11 mouse cellular contexts compared by ENCODE assay signal in the genomic region with DNA sequence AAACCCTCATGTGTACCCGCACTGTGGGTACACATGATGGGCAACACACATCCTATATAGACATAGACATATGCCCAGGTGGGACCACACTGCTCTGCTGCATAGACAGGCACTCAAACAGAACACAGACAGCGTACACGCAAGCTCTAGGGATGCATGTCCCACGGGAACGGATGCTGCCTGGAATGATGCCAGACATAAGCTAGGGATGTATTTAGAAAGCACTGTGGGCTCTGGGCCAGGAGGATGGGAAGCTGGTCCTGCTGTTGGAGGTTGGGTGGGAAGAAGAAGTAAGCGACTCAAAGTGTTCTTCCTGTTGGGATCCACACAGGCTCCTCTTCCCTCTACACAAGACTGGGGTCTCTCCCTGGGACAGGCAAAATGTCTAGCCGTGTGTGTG. TPM values are rescaled to one million over a fixed set of nuclear protein-coding genes. Genes with fewer than 3 reads are reported as not detected.
DNase-seq lines count a peak whose midpoint lies in the region; TF ChIP-seq lines count a peak whose summit lies in the region.
"Had no signal": no experiment of that assay in that cellular context is flagged by ENCODE, and none has a peak within 500 bp of the region (broad histone marks: within the 10 kb centered on the region; RNA-seq: fewer than 3 reads in every experiment).

No protein-coding gene starts in this region.

- H3K27ac ChIP-seq in gastrocnemius, adult 2 months, result peak overlapping the region; percentile 49; the same call in 1 of the 2 replicates
- H3K27ac ChIP-seq: layer of hippocampus, adult 2 months; liver, embryonic 15.5 days had no signal

- H3K4me3 ChIP-seq in gastrocnemius, adult 2 months, result no peak overlapping the region
- H3K4me3 ChIP-seq: layer of hippocampus, adult 2 months; liver, embryonic 15.5 days; myocyte had no signal

- intact Hi-C loops in gastrocnemius, adult 2 months (cut with DNase I), result loop anchor here (10.0 kb wide), 1 partner anchor 47 kb away; the partner anchor contains the start of gene Cxcr5

- TF ChIP-seq CTCF in gastrocnemius, adult 2 months (IDR thresholded peaks at IDR 0.05), result no peak

- DNase-seq in gastrocnemius, adult 2 months, result peak; percentile 28
- DNase-seq in gastrocnemius, postnatal 25 days, result no peak
- DNase-seq in kidney, postnatal 4 days, result peak; percentile 52 to 66
- no peak for DNase-seq in kidney, adult 18-20 months
- DNase-seq in right cerebral cortex, adult 2 months (ENCODE audit: low spot score in 2 of 2), result peak; percentile 69 to 72
- no peak for DNase-seq in right cerebral cortex, postnatal 36 days (ENCODE audit: low spot score in 2 of 2)
- peak; percentile 56 for DNase-seq in right cerebral cortex, postnatal 4 days
- no peak for DNase-seq in ovary, postnatal 36 days (ENCODE audit: low spot score)

RNA-seq across cellular contexts. Expression of gene Bcl9l, which starts 35.4 kb away (rescaled TPM):
- 10 to 100 TPM; 38.3 to 43.6 TPM for total RNA-seq in gastrocnemius, adult 2 months (2021)
- total RNA-seq in gastrocnemius, postnatal 25 days (2021), result 10 to 100 TPM; 33.6 to 40.7 TPM

RNA-seq across cellular contexts. Expression of gene Cxcr5, which starts 43.6 kb away (rescaled TPM):
- not detected for total RNA-seq in gastrocnemius, adult 2 months (2021)
- total RNA-seq in gastrocnemius, postnatal 25 days (2021), result not detected
- total RNA-seq: layer of hippocampus, adult 2 months had no signal

Comparison
In these comparisons a context has a peak if more than half of its experiments do, and no peak if none do; other contexts are left out.
1. DNase-seq: peak in gastrocnemius, adult 2 months (single experiment), kidney, postnatal 4 days (2 of 2), right cerebral cortex, adult 2 months (2 of 2) and right cerebral cortex, postnatal 4 days (single experiment); none in gastrocnemius, postnatal 25 days (single experiment), kidney, adult 18-20 months (single experiment), right cerebral cortex, postnatal 36 days (0 of 2) and ovary, postnatal 36 days (single experiment).